Comparison of ENCODE assay signal across 29 mouse cellular contexts in genomic region chr6:25736533-25736932, GRCm38 (mm10). TPM values are rescaled to one million over a fixed set of nuclear protein-coding genes. Genes with fewer than 3 reads are reported as not detected.
DNase-seq lines count a peak whose midpoint lies in the region; ATAC-seq lines count a peak whose summit lies in the region.
"Had no signal": no experiment of that assay in that cellular context is flagged by ENCODE, and none has a peak within 500 bp of the region (broad histone marks: within the 10 kb centered on the region; RNA-seq: fewer than 3 reads in every experiment).

No protein-coding gene starts in this region.

- H3K9me3 ChIP-seq in embryonic facial prominence, embryonic 14.5 days (ENCODE audit: control insufficient read depth, low read length) = no peaks in the 10 kb centered on the region
- no peaks in the 10 kb centered on the region for H3K9me3 ChIP-seq in embryonic facial prominence, embryonic 10.5 days
- H3K9me3 ChIP-seq in neural tube, embryonic 12.5 days = no peaks in the 10 kb centered on the region
- H3K9me3 ChIP-seq in hindbrain, embryonic 13.5 days = no peaks in the 10 kb centered on the region
- no peaks in the 10 kb centered on the region for H3K9me3 ChIP-seq in intestine, embryonic 16.5 days (ENCODE audit: control insufficient read depth, low read length)
- H3K9me3 ChIP-seq: embryonic facial prominence, embryonic 12.5 days; kidney, embryonic 15.5 days had no signal

- H3K4me1 ChIP-seq in embryonic facial prominence, embryonic 14.5 days (ENCODE audit: control insufficient read depth, insufficient read depth, low read length) = no peaks in the 10 kb centered on the region
- H3K4me1 ChIP-seq in embryonic facial prominence, embryonic 10.5 days = no peaks in the 10 kb centered on the region
- H3K4me1 ChIP-seq in neural tube, embryonic 12.5 days = no peaks in the 10 kb centered on the region
- no peaks in the 10 kb centered on the region for H3K4me1 ChIP-seq in hindbrain, embryonic 13.5 days (replicated peaks)
- no peaks in the 10 kb centered on the region for H3K4me1 ChIP-seq in intestine, embryonic 16.5 days (ENCODE audit: control insufficient read depth, insufficient read depth, low read length)
- H3K4me1 ChIP-seq: embryonic facial prominence, embryonic 12.5 days; kidney, embryonic 15.5 days had no signal

- peak; percentile 86; the same call in 1 of the 2 replicates for ATAC-seq in embryonic facial prominence, embryonic 14.5 days (ENCODE audit: low read depth)
- 0 out of 2 replicates have a peak, but pooled peaks have one; percentile 44 for ATAC-seq in neural tube, embryonic 12.5 days (ENCODE audit: low FRiP score, low read depth)
- ATAC-seq in hindbrain, embryonic 13.5 days (ENCODE audit: low FRiP score) = peak; percentile 73
- ATAC-seq in intestine, embryonic 16.5 days = no peak
- ATAC-seq: forebrain, embryonic 16.5 days; inflammation-experienced regulatory T-cells, adult 6 months had no signal

- no peak overlapping the region for H3K4me2 ChIP-seq in embryonic facial prominence, embryonic 14.5 days (ENCODE audit: low read depth, low read length)
- no peak overlapping the region for H3K4me2 ChIP-seq in neural tube, embryonic 12.5 days (replicated peaks)
- no peak overlapping the region for H3K4me2 ChIP-seq in hindbrain, embryonic 13.5 days
- H3K4me2 ChIP-seq in intestine, embryonic 16.5 days (ENCODE audit: low read depth, low read length) = no peak overlapping the region
- H3K4me2 ChIP-seq: embryonic facial prominence, embryonic 12.5 days; heart, embryonic 11.5 days; kidney, embryonic 15.5 days; lung, embryonic 14.5 days had no signal

- H3K27me3 ChIP-seq in embryonic facial prominence, embryonic 14.5 days (replicated peaks; ENCODE audit: control insufficient read depth, insufficient read depth, low read length) = no peaks in the 10 kb centered on the region
- no peaks in the 10 kb centered on the region for H3K27me3 ChIP-seq in embryonic facial prominence, embryonic 10.5 days (replicated peaks; ENCODE audit: low read depth, poor library complexity, severe bottlenecking)
- no peaks in the 10 kb centered on the region for H3K27me3 ChIP-seq in neural tube, embryonic 12.5 days (replicated peaks)
- H3K27me3 ChIP-seq in hindbrain, embryonic 13.5 days = no peaks in the 10 kb centered on the region
- no peaks in the 10 kb centered on the region for H3K27me3 ChIP-seq in intestine, embryonic 16.5 days (replicated peaks; ENCODE audit: control insufficient read depth, insufficient read depth, low read length)
- H3K27me3 ChIP-seq: CH12.LX; embryonic facial prominence, embryonic 12.5 days; kidney, embryonic 15.5 days had no signal

- peak; percentile 45 for DNase-seq in embryonic facial prominence, embryonic 14.5 days (ENCODE audit: low spot score)
- DNase-seq in embryonic facial prominence, embryonic 10.5 days (ENCODE audit: low spot score) = no peak
- no peak for DNase-seq in neural tube, embryonic 10.5 days (ENCODE audit: extremely low spot score, low spot score)
- DNase-seq in ovary, postnatal 10 days (ENCODE audit: low spot score) = no peak
- DNase-seq: adrenal gland, adult 8-10 months; cerebellum, adult 11 months; cerebellum, adult 9-10 months; cerebellum, postnatal 36 days; gastrocnemius, adult 2 months; gastrocnemius, postnatal 36 days; heart, adult 18-20 months; heart, postnatal 4 days; kidney, adult 18-20 months; kidney, postnatal 25 days; liver; lung, embryonic 14.5 days; lung, postnatal 14 days; thymus, adult 2 months had no signal

- H3K36me3 ChIP-seq in embryonic facial prominence, embryonic 14.5 days (ENCODE audit: control insufficient read depth, insufficient read depth, low read length) = 0 out of 2 replicates have a peak, but pooled peaks cover under 1% of the 10 kb centered on the region
- no peaks in the 10 kb centered on the region; the same call in 1 of the 2 replicates for H3K36me3 ChIP-seq in embryonic facial prominence, embryonic 10.5 days (replicated peaks)
- H3K36me3 ChIP-seq in neural tube, embryonic 12.5 days = no peaks in the 10 kb centered on the region
- H3K36me3 ChIP-seq in hindbrain, embryonic 13.5 days = peaks cover 2% of the 10 kb centered on the region; the same call in 1 of the 2 replicates
- H3K36me3 ChIP-seq in intestine, embryonic 16.5 days (ENCODE audit: control insufficient read depth, insufficient read depth, low read length) = no peaks in the 10 kb centered on the region
- H3K36me3 ChIP-seq: embryonic facial prominence, embryonic 12.5 days; kidney, embryonic 15.5 days had no signal

- H3K9ac ChIP-seq in embryonic facial prominence, embryonic 14.5 days (ENCODE audit: low read depth, low read length) = no peak overlapping the region
- H3K9ac ChIP-seq in neural tube, embryonic 12.5 days = no peak overlapping the region
- H3K9ac ChIP-seq in hindbrain, embryonic 13.5 days = no peak overlapping the region
- H3K9ac ChIP-seq in intestine, embryonic 16.5 days (ENCODE audit: low read depth, low read length) = no peak overlapping the region
- H3K9ac ChIP-seq: embryonic facial prominence, embryonic 12.5 days; kidney, embryonic 15.5 days; liver, embryonic 14.5 days; lung, embryonic 14.5 days had no signal

- no peak overlapping the region for H3K4me3 ChIP-seq in embryonic facial prominence, embryonic 14.5 days (ENCODE audit: low read depth, low read length)
- no peak overlapping the region for H3K4me3 ChIP-seq in embryonic facial prominence, embryonic 10.5 days
- no peak overlapping the region for H3K4me3 ChIP-seq in neural tube, embryonic 12.5 days
- no peak overlapping the region for H3K4me3 ChIP-seq in hindbrain, embryonic 13.5 days
- no peak overlapping the region for H3K4me3 ChIP-seq in intestine, embryonic 16.5 days (ENCODE audit: low read length)
- H3K4me3 ChIP-seq: embryonic facial prominence, embryonic 12.5 days; erythroblast, embryonic 14.5 days; gastrocnemius, adult 2 months; kidney, embryonic 15.5 days had no signal

- no peak overlapping the region for H3K27ac ChIP-seq in embryonic facial prominence, embryonic 14.5 days (replicated peaks; ENCODE audit: low read depth, low read length)
- no peak overlapping the region for H3K27ac ChIP-seq in embryonic facial prominence, embryonic 10.5 days (replicated peaks)
- no peak overlapping the region for H3K27ac ChIP-seq in neural tube, embryonic 12.5 days
- H3K27ac ChIP-seq in hindbrain, embryonic 13.5 days = no peak overlapping the region
- no peak overlapping the region for H3K27ac ChIP-seq in intestine, embryonic 16.5 days (ENCODE audit: low read length)
- H3K27ac ChIP-seq: embryonic facial prominence, embryonic 12.5 days; gastrocnemius, adult 2 months; kidney, embryonic 15.5 days; liver, embryonic 14.5 days had no signal

RNA-seq across cellular contexts. Expression of gene Gpr37, which starts 46.0 kb away (rescaled TPM):
- polyA plus RNA-seq in embryonic facial prominence, embryonic 14.5 days (2014; fragmentation: Nextera tagmentation; extraction: Ambion mirVana) = 3.7 and 4.0 TPM in 2 replicates
- 1.8 and 2.0 TPM in 2 replicates for polyA plus RNA-seq in embryonic facial prominence, embryonic 10.5 days (2016; fragmentation: Nextera tagmentation; extraction: Ambion mirVana)
- polyA plus RNA-seq in neural tube, embryonic 12.5 days (2016; fragmentation: Nextera tagmentation; extraction: Ambion mirVana) = 6.0 and 6.4 TPM in 2 replicates
- 5.4 and 6.7 TPM in 2 replicates for polyA plus RNA-seq in hindbrain, embryonic 13.5 days (2015; fragmentation: Nextera tagmentation; extraction: Ambion mirVana)
- polyA plus RNA-seq in intestine, embryonic 16.5 days (2015; fragmentation: Nextera tagmentation; extraction: Ambion mirVana) = 0.40 and 0.45 TPM in 2 replicates
- polyA plus RNA-seq: erythroblast, embryonic 14.5 days; inflammation-experienced regulatory T-cells, adult 6 months had no signal
